Mouse (Mus musculus) cortical plate, adult 2 months (tissue): ENCODE data around the gene Gnl2.

Experiments used
- CTCF ChIP-seq: fragments of 200-500 bp; IDR thresholded peaks from 2 replicates; pipeline ENCODE4 v1.5.1; 2011; ENCODE audit warnings: mild to moderate bottlenecking, control low read depth, low read length; ENCODE audit not compliant: insufficient read depth; ENCODE audit errors: extremely low read depth
- POLR2A ChIP-seq: fragments of 200-500 bp; IDR thresholded peaks from 2 replicates; pipeline ENCODE4 v1.6.1; 2011; ENCODE audit warnings: mild to moderate bottlenecking, low read length, control low read depth; ENCODE audit not compliant: insufficient read depth; ENCODE audit errors: extremely low read depth

DNA sequence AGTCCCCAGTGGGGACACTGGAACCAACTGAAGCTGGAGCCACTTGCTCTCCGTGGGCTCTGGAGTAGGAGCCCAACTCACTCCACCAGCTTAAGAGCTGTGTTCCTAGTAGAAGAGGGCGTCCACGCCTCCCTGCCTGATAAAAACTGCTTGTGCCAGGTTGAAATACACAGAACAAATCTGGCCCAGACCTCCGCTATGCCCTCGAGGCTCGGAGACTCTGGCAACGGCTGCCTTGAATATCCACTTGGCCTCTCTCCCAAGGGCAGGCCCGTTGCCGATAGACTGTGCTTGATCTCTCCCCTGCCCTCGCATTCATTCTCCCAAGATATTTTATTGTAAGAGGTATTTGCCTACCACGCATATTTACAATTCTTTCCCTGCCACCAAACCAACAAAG, 1.0 kb downstream of the Gnl2 start:
- TF ChIP-seq POLR2A (no peak), CTCF (no peak)
